Mouse (Mus musculus): ENCODE measurements at regions not wholly inside any gene's neighbourhood (a gene's known extent, or its start where the extent isn't known, plus 50 kb on each side); places are given as distances from the start of the nearest gene placed in this dataset.

DNA sequence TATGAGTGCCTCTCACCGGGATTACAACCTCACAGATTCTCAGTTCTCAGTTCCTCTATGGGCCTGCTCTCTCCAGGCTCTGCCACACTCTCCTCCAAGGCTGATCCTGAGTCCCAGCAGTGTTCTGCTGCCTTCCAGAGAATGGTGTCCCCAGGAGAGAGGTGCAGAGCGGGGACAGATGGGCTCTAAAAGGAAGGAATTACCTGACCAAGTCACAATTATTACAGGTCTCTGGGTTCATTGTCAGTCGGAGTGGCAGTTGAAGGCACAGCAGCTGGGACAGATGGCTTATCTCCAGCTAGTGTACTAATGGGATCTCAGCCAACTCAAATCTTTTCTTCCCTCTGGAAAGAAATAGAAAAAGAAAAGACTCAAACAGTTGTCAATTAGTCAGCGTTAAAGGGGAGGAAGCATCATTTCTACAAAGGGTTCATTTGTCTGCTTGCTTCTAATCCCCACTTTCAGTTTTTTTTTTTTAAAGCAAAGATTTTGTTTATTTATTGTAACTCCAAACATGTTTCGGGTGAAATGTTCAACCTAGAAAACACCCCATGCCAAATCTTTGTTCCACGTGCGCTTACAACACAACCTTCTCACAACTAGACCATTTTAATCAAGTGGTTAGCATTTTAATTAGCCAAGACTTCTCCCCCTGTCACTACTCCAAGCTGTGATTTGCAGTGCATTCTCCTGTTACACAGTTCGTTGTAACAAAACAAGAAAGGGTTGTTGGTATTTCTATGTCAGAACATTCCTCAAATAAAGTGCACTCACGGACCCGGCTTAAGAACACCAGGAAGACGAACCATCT is 304.3 kb upstream of the Sox11 start:
- TF ChIP-seq CTCF (IDR thresholded peaks at IDR 0.05; ENCODE audit: low read depth, low read length) (no peak), TAL1 (conservative IDR thresholded peaks at IDR 0.05; ENCODE audit: low read depth, low read length) (no peak), GATA1 (IDR thresholded peaks at IDR 0.05; ENCODE audit: borderline replicate concordance, low read length) (no peak), POLR2AphosphoS5 (IDR thresholded peaks at IDR 0.05; ENCODE audit: insufficient replicate concordance, low read depth, low read length) (no peak), GATA2 (IDR thresholded peaks at IDR 0.05; ENCODE audit: borderline replicate concordance, low read depth, low read length) (no peak)

Measured in G1E (cell line).